8 mouse cellular contexts compared by ENCODE assay signal in genomic region chr3:95015337-95015872, GRCm38 (mm10). TPM values are rescaled to one million over a fixed set of nuclear protein-coding genes. Genes with fewer than 3 reads are reported as not detected.
DNase-seq lines count a peak whose midpoint lies in the region; ATAC-seq lines count a peak whose summit lies in the region.

Zfp687 (minus strand) TSS chr3:95015448.

- H3K4me1 ChIP-seq in brown adipose tissue, adult 24 weeks (ENCODE audit: control insufficient read depth, insufficient read depth, insufficient read length, low read length): no peaks in the 10 kb centered on the region
- H3K4me1 ChIP-seq in heart, embryonic 13.5 days: peaks cover 25% of the 10 kb centered on the region
- H3K4me1 ChIP-seq in liver, embryonic 12.5 days: peaks cover 46% of the 10 kb centered on the region
- peaks cover 13% of the 10 kb centered on the region for H3K4me1 ChIP-seq in stomach, embryonic 15.5 days

- peak; percentile 98 for DNase-seq in CD4-positive, CD25-positive, alpha-beta regulatory T cell, adult 2 months (ENCODE audit: low read depth, low spot score)
- DNase-seq in fat pad, adult 2 months (ENCODE audit: extremely low read depth, low read depth, low spot score): peak; percentile 93
- peak; percentile 99 for DNase-seq in kidney, postnatal 10 days
- peak; percentile 99 for DNase-seq in natural killer cell, adult 2 months (ENCODE audit: low spot score in 2 of 2)

- peaks cover 25% of the 10 kb centered on the region for H3K36me3 ChIP-seq in heart, embryonic 13.5 days
- H3K36me3 ChIP-seq in liver, embryonic 12.5 days: peaks cover 33% of the 10 kb centered on the region
- peaks cover 18% of the 10 kb centered on the region for H3K36me3 ChIP-seq in stomach, embryonic 15.5 days

- WGBS in heart, embryonic 13.5 days: under 1% methylated on average over 37 of the region's 37 CpGs
- WGBS in liver, embryonic 12.5 days (ENCODE audit: insufficient replicate concordance): under 1% methylated on average over 37 of the region's 37 CpGs
- under 1% methylated on average over 37 of the region's 37 CpGs for WGBS in stomach, embryonic 15.5 days

- peak within 1 kb of the TSS; percentile 72 for H3K27ac ChIP-seq in brown adipose tissue, adult 24 weeks (replicated peaks; ENCODE audit: low read depth, low read length)
- H3K27ac ChIP-seq in heart, embryonic 13.5 days (replicated peaks): peak within 1 kb of the TSS; percentile 96
- H3K27ac ChIP-seq in liver, embryonic 12.5 days: peak within 1 kb of the TSS; percentile 97
- peak within 1 kb of the TSS; percentile 100 for H3K27ac ChIP-seq in stomach, embryonic 15.5 days

- H3K4me2 ChIP-seq in heart, embryonic 13.5 days: peak within 1 kb of the TSS; percentile 87
- peak within 1 kb of the TSS; percentile 97 for H3K4me2 ChIP-seq in liver, embryonic 12.5 days
- H3K4me2 ChIP-seq in stomach, embryonic 15.5 days: peak within 1 kb of the TSS; percentile 85

- no peaks in the 10 kb centered on the region for H3K9me3 ChIP-seq in heart, embryonic 13.5 days
- H3K9me3 ChIP-seq in liver, embryonic 12.5 days (replicated peaks): no peaks in the 10 kb centered on the region
- H3K9me3 ChIP-seq in stomach, embryonic 15.5 days: no peaks in the 10 kb centered on the region

- peak within 1 kb of the TSS; percentile 92 for H3K9ac ChIP-seq in heart, embryonic 13.5 days
- H3K9ac ChIP-seq in liver, embryonic 12.5 days: peak within 1 kb of the TSS; percentile 87
- H3K9ac ChIP-seq in stomach, embryonic 15.5 days: peak within 1 kb of the TSS; percentile 74

- H3K4me3 ChIP-seq in brown adipose tissue, adult 24 weeks (ENCODE audit: insufficient read depth, low read depth, low read length): peak within 1 kb of the TSS; percentile 78
- peak within 1 kb of the TSS; percentile 82 for H3K4me3 ChIP-seq in heart, embryonic 13.5 days
- H3K4me3 ChIP-seq in liver, embryonic 12.5 days: peak within 1 kb of the TSS; percentile 91
- peak within 1 kb of the TSS; percentile 86 for H3K4me3 ChIP-seq in stomach, embryonic 15.5 days (replicated peaks)

- H3K27me3 ChIP-seq in heart, embryonic 13.5 days (replicated peaks): no peaks in the 10 kb centered on the region
- no peaks in the 10 kb centered on the region for H3K27me3 ChIP-seq in liver, embryonic 12.5 days (replicated peaks)
- H3K27me3 ChIP-seq in stomach, embryonic 15.5 days (replicated peaks): no peaks in the 10 kb centered on the region

- ATAC-seq in heart, embryonic 13.5 days (ENCODE audit: extremely low read depth, insufficient number of reproducible peaks, low FRiP score, low TSS enrichment): peak; percentile 99
- peak; percentile 98 for ATAC-seq in liver, embryonic 12.5 days
- ATAC-seq in stomach, embryonic 15.5 days (ENCODE audit: insufficient read depth, low FRiP score, low read depth): peak; percentile 99

RNA-seq across cellular contexts. Expression of gene Zfp687, which starts in this region (rescaled TPM):
- polyA plus RNA-seq in brown adipose tissue, adult 24 weeks (2012; ENCODE audit: insufficient read depth, insufficient read length, missing spikeins): 5.7 and 6.1 TPM in 2 replicates
- polyA plus RNA-seq in heart, embryonic 13.5 days (2015; fragmentation: Nextera tagmentation; extraction: Ambion mirVana): 14.3 and 17.4 TPM in 2 replicates
- 12.6 and 14.4 TPM in 2 replicates for polyA plus RNA-seq in liver, embryonic 12.5 days (2016; fragmentation: Nextera tagmentation; extraction: Ambion mirVana)
- 19.3 and 22.0 TPM in 2 replicates for polyA plus RNA-seq in stomach, embryonic 15.5 days (2015; fragmentation: Nextera tagmentation; extraction: Ambion mirVana)

Comparison
In these comparisons a context has a peak if more than half of its experiments do, and no peak if none do; other contexts are left out.
1. Peak in every context shown above with its lines: DNase-seq, ATAC-seq, H3K4me3 ChIP-seq and H3K27ac ChIP-seq.